Mouse (Mus musculus): ENCODE measurements around the gene Srgap2.

GRCm38 (mm10) chr1:131268776-131269175, 258.4 kb downstream of the Srgap2 start:
- TF ChIP-seq EP300 (IDR thresholded peaks at IDR 0.05; ENCODE audit: low read depth) = no peak
- no peak for TF ChIP-seq CTCF (IDR thresholded peaks at IDR 0.05; ENCODE audit: low read depth)
